Mouse (Mus musculus): ENCODE results near the gene Zfp580. TPM values are rescaled to one million over a fixed set of nuclear protein-coding genes. Genes with fewer than 3 reads are reported as not detected.
"Not testable (repeated sequence)": the region's sequence is repeated elsewhere in the genome, so short reads cannot be mapped to it uniquely, and the experiment has no call there.

Gene Zfp580
- polyA plus RNA-seq, 1 experiment from 2014 or later = 22.2 TPM

GRCm38 (mm10) chr7:5019576-5019975 is 31.8 kb upstream of the Zfp580 start:
- 29% methylated on average over 8 of the region's 8 CpGs for WGBS
- H3K9me3 ChIP-seq; H3K9ac ChIP-seq; ATAC-seq; H3K4me1 ChIP-seq (replicated peaks); H3K36me3 ChIP-seq; H3K27me3 ChIP-seq (replicated peaks): not testable (repeated sequence)
- peak overlapping the region; percentile 81 for H3K4me3 ChIP-seq (replicated peaks)
- peak overlapping the region; percentile 48; the same call in 1 of the 2 replicates for H3K27ac ChIP-seq
- H3K4me2 ChIP-seq (replicated peaks) = peak overlapping the region; percentile 74

- H3K4me1 ChIP-seq (replicated peaks) = peaks cover 9% of the 10 kb centered on the region; the same call in 1 of the 2 replicates
- peak; percentile 90 for ATAC-seq
- peak within 1 kb of the TSS; percentile 74 for H3K4me2 ChIP-seq (replicated peaks)
- H3K27ac ChIP-seq = peak within 1 kb of the TSS; percentile 97
- peaks cover 9% of the 10 kb centered on the region for H3K36me3 ChIP-seq
- no peaks in the 10 kb centered on the region for H3K27me3 ChIP-seq (replicated peaks)
- under 1% methylated on average over 49 of the region's 49 CpGs for WGBS
- no peaks in the 10 kb centered on the region for H3K9me3 ChIP-seq
- peak within 1 kb of the TSS; percentile 93 for H3K9ac ChIP-seq
- peak within 1 kb of the TSS; percentile 81 for H3K4me3 ChIP-seq (replicated peaks)
Observed at GRCm38 (mm10) chr7:5020000-5020681, 31.2 kb upstream of the Zfp580 start, which contains the start of the genes Zfp865 and Ccdc106. TSS of gene Zfp865 (plus strand) at chr7:5020376. TSS of gene Ccdc106 (plus strand) at chr7:5020553.

- Histone ChIP-seq H3K36me3 (peaks cover 9% of the 10 kb centered on the region), H3K9me3 (no peaks in the 10 kb centered on the region), H3K4me3 (replicated peaks) (peak overlapping the region; percentile 81), H3K27ac (peak overlapping the region; percentile 97), H3K4me2 (replicated peaks) (peak overlapping the region; percentile 74), H3K27me3 (replicated peaks) (no peaks in the 10 kb centered on the region), H3K4me1 (replicated peaks) (peaks cover 9% of the 10 kb centered on the region; the same call in 1 of the 2 replicates), H3K9ac (peak overlapping the region; percentile 93)
- no peak; the same call in none of the 2 replicates for ATAC-seq
- WGBS = 0% methylated on average over 15 of the region's 15 CpGs
Observed at GRCm38 (mm10) chr7:5020685-5021084, 30.7 kb upstream of the Zfp580 start.

GRCm38 (mm10) chr7:5021197-5021596 is 30.1 kb upstream of the Zfp580 start:
- ATAC-seq = no peak
- H3K4me1 ChIP-seq (replicated peaks) = peaks cover 7% of the 10 kb centered on the region; the same call in 1 of the 2 replicates
- peak overlapping the region; percentile 81 for H3K4me3 ChIP-seq (replicated peaks)
- peak overlapping the region; percentile 74 for H3K4me2 ChIP-seq (replicated peaks)
- peaks cover 9% of the 10 kb centered on the region for H3K36me3 ChIP-seq
- peak overlapping the region; percentile 93 for H3K9ac ChIP-seq
- H3K9me3 ChIP-seq = no peaks in the 10 kb centered on the region
- peak overlapping the region; percentile 97; the same call in 1 of the 2 replicates for H3K27ac ChIP-seq
- WGBS = 42% methylated on average over 5 of the region's 5 CpGs
- no peaks in the 10 kb centered on the region for H3K27me3 ChIP-seq (replicated peaks)

GRCm38 (mm10) chr7:5029543-5029942 is 21.8 kb upstream of the Zfp580 start:
- no peak overlapping the region for H3K4me3 ChIP-seq (replicated peaks)
- no peak overlapping the region for H3K9ac ChIP-seq
- no peak for ATAC-seq
- no peaks in the 10 kb centered on the region for H3K4me1 ChIP-seq (replicated peaks)
- peaks cover 72% of the 10 kb centered on the region for H3K36me3 ChIP-seq
- no peak overlapping the region for H3K4me2 ChIP-seq (replicated peaks)
- H3K27me3 ChIP-seq (replicated peaks) = no peaks in the 10 kb centered on the region
- H3K9me3 ChIP-seq = peaks cover 29% of the 10 kb centered on the region
- no peak overlapping the region for H3K27ac ChIP-seq
- 95% methylated on average over 22 of the region's 22 CpGs for WGBS

GRCm38 (mm10) chr7:5029946-5030345 is 21.4 kb upstream of the Zfp580 start:
- H3K4me3 ChIP-seq (replicated peaks) = no peak overlapping the region
- H3K9me3 ChIP-seq = peaks cover 29% of the 10 kb centered on the region
- no peak overlapping the region for H3K4me2 ChIP-seq (replicated peaks)
- peaks cover 76% of the 10 kb centered on the region for H3K36me3 ChIP-seq
- H3K9ac ChIP-seq = no peak overlapping the region
- no peaks in the 10 kb centered on the region for H3K27me3 ChIP-seq (replicated peaks)
- no peak overlapping the region for H3K27ac ChIP-seq
- no peak for ATAC-seq
- H3K4me1 ChIP-seq (replicated peaks) = no peaks in the 10 kb centered on the region
- 91% methylated on average over 21 of the region's 21 CpGs for WGBS

- no peaks in the 10 kb centered on the region for H3K4me1 ChIP-seq (replicated peaks)
- H3K9ac ChIP-seq = no peak overlapping the region
- peaks cover 82% of the 10 kb centered on the region for H3K36me3 ChIP-seq
- 0 out of 2 replicates have a peak overlapping the region, but pooled peaks have one; percentile 0 for H3K4me3 ChIP-seq (replicated peaks)
- H3K27ac ChIP-seq = no peak overlapping the region
- H3K4me2 ChIP-seq (replicated peaks) = no peak overlapping the region
- no peak for ATAC-seq
- no peaks in the 10 kb centered on the region for H3K27me3 ChIP-seq (replicated peaks)
- WGBS = 85% methylated on average over 63 of the region's 63 CpGs
- peaks cover 29% of the 10 kb centered on the region for H3K9me3 ChIP-seq
Observed at GRCm38 (mm10) chr7:5030554-5031275, 20.6 kb upstream of the Zfp580 start.

GRCm38 (mm10) chr7:5031496-5031895 is 19.8 kb upstream of the Zfp580 start:
- H3K4me2 ChIP-seq (replicated peaks) = no peak overlapping the region
- H3K27me3 ChIP-seq (replicated peaks) = no peaks in the 10 kb centered on the region
- 85% methylated on average over 46 of the region's 46 CpGs for WGBS
- H3K4me1 ChIP-seq (replicated peaks) = no peaks in the 10 kb centered on the region
- ATAC-seq = no peak
- peaks cover 29% of the 10 kb centered on the region for H3K9me3 ChIP-seq
- H3K27ac ChIP-seq = no peak overlapping the region
- H3K4me3 ChIP-seq (replicated peaks) = no peak overlapping the region
- H3K36me3 ChIP-seq = peaks cover 89% of the 10 kb centered on the region
- H3K9ac ChIP-seq = no peak overlapping the region

- peaks cover 29% of the 10 kb centered on the region for H3K9me3 ChIP-seq
- no peaks in the 10 kb centered on the region for H3K27me3 ChIP-seq (replicated peaks)
- peaks cover 71% of the 10 kb centered on the region for H3K36me3 ChIP-seq
- ATAC-seq = no peak
- no peak within 1 kb of the TSS for H3K4me2 ChIP-seq (replicated peaks)
- no peaks in the 10 kb centered on the region for H3K4me1 ChIP-seq (replicated peaks)
- H3K9ac ChIP-seq = no peak within 1 kb of the TSS
- no peak within 1 kb of the TSS for H3K4me3 ChIP-seq (replicated peaks)
- no peak within 1 kb of the TSS for H3K27ac ChIP-seq
- 92% methylated on average over 3 of the region's 3 CpGs for WGBS
Observed at GRCm38 (mm10) chr7:5033818-5034217, 17.5 kb upstream of the Zfp580 start, which contains the start of gene 4632433K11Rik. TSS of gene 4632433K11Rik (plus strand) at chr7:5034118.

- no peak overlapping the region for H3K9ac ChIP-seq
- ATAC-seq = no peak
- peaks cover 16% of the 10 kb centered on the region for H3K9me3 ChIP-seq
- peaks cover 53% of the 10 kb centered on the region for H3K36me3 ChIP-seq
- H3K4me1 ChIP-seq (replicated peaks) = no peaks in the 10 kb centered on the region
- H3K4me2 ChIP-seq (replicated peaks) = no peak overlapping the region
- no peak overlapping the region for H3K27ac ChIP-seq
- H3K4me3 ChIP-seq (replicated peaks) = no peak overlapping the region
- H3K27me3 ChIP-seq (replicated peaks) = no peaks in the 10 kb centered on the region
- WGBS = 97% methylated on average over 17 of the region's 17 CpGs
Observed at GRCm38 (mm10) chr7:5035628-5036027, 15.7 kb upstream of the Zfp580 start.

- Histone ChIP-seq H3K27me3 (replicated peaks) (no peaks in the 10 kb centered on the region), H3K9me3 (peaks cover 11% of the 10 kb centered on the region), H3K4me1 (replicated peaks) (no peaks in the 10 kb centered on the region), H3K9ac (no peak overlapping the region), H3K4me3 (replicated peaks) (no peak overlapping the region), H3K27ac (no peak overlapping the region), H3K4me2 (replicated peaks) (no peak overlapping the region), H3K36me3 (peaks cover 48% of the 10 kb centered on the region)
- ATAC-seq = no peak
- WGBS = 95% methylated on average over 9 of the region's 9 CpGs
Observed at GRCm38 (mm10) chr7:5036136-5036535, 15.2 kb upstream of the Zfp580 start.

- peaks cover 39% of the 10 kb centered on the region for H3K36me3 ChIP-seq
- no peak for ATAC-seq
- no peak overlapping the region for H3K27ac ChIP-seq
- H3K4me3 ChIP-seq (replicated peaks) = no peak overlapping the region
- H3K9ac ChIP-seq = no peak overlapping the region
- no peak overlapping the region for H3K4me2 ChIP-seq (replicated peaks)
- no peaks in the 10 kb centered on the region for H3K27me3 ChIP-seq (replicated peaks)
- WGBS = 89% methylated on average over 7 of the region's 7 CpGs
- peaks cover 2% of the 10 kb centered on the region; the same call in 1 of the 2 replicates for H3K9me3 ChIP-seq
- H3K4me1 ChIP-seq (replicated peaks) = no peaks in the 10 kb centered on the region
Observed at GRCm38 (mm10) chr7:5037026-5037425, 14.3 kb upstream of the Zfp580 start.
